Mouse (Mus musculus): ENCODE results near the gene Trub1. TPM values are rescaled to one million over a fixed set of nuclear protein-coding genes. Genes with fewer than 3 reads are reported as not detected.

The Trub1 gene
- polyA plus RNA-seq, 1 experiment from 2014 or later, result 17.7 TPM

DNA sequence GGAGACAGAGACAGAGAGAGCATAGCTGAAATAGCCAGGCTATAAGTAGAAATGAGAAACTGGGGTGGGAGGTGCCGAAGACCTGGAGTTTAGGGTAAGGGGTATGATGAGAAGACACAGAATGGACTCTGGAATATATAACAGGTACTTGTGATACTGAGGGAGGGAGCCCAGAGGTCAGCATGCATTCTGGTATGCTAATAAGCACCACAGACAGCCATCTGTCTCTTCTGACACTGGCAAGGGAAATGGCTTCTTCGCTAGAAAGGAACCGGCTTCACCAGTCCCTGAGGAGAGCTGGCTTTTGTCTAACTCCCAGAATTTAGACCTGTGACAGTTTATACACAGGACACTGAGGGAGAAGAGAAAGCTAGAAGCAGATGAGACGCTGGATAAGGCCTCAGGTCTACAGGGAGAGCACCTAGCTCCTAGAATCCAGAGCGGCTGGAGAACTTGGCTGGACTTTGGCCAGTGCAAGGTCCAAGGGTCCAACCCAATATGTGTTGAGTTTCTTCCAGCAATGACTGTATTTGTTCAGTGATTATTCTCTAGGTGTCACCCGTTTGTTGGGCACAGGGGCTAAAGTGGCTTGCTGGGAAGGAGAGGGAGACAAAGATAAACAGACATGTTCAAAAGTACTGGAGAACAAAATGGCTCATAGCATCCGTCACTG is 84.9 kb downstream of the Trub1 start:
- no peak overlapping the region for H3K9ac ChIP-seq
- no peak overlapping the region for H3K4me3 ChIP-seq
- ATAC-seq (ENCODE audit: low FRiP score, low read depth), result 0 out of 2 replicates have a peak, but pooled peaks have one; percentile 25
- 68% methylated on average over 7 of the region's 7 CpGs for WGBS
- H3K4me1 ChIP-seq, result no peaks in the 10 kb centered on the region
- no peaks in the 10 kb centered on the region for H3K36me3 ChIP-seq
- no peaks in the 10 kb centered on the region for H3K27me3 ChIP-seq (replicated peaks)
- no peaks in the 10 kb centered on the region for H3K9me3 ChIP-seq
- H3K4me2 ChIP-seq (replicated peaks), result no peak overlapping the region
- H3K27ac ChIP-seq, result no peak overlapping the region

DNA sequence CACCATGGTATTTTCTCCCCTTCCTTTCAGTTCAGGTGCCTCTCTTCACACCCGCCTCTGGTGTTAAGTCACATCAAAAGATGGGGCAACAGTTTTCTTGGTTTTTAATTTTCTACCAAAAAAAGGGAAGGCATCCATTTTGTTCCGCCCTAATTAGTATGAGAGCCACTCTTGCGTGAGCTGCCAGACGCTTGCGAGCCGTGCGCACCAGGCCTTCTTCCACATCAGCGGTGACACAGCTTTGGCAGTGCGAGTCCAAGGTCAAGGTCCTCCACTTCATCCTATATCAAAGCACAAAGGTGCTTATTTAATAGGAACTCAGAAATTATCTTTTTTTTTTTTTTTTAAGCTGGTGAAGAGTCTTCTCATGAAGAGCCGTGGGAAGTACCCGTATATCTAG is 87.4 kb downstream of the Trub1 start:
- H3K27me3 ChIP-seq (replicated peaks), result no peaks in the 10 kb centered on the region
- H3K4me2 ChIP-seq (replicated peaks), result no peak overlapping the region
- peaks cover 3% of the 10 kb centered on the region for H3K4me1 ChIP-seq
- WGBS, result 91% methylated on average over 11 of the region's 11 CpGs
- no peaks in the 10 kb centered on the region for H3K36me3 ChIP-seq
- H3K27ac ChIP-seq, result no peak overlapping the region
- H3K9ac ChIP-seq, result no peak overlapping the region
- no peaks in the 10 kb centered on the region for H3K9me3 ChIP-seq
- no peak for ATAC-seq (ENCODE audit: low FRiP score, low read depth)
- no peak overlapping the region for H3K4me3 ChIP-seq

Other genes with a start within 250 kb of the Trub1 start
- 34.0 and 34.9 TPM in 2 replicates for gene Ablim1, start 138.0 kb upstream of the Trub1 start, polyA plus RNA-seq (2016; fragmentation: Nextera tagmentation; extraction: Ambion mirVana)
- gene Fam160b1, start 92.2 kb upstream of the Trub1 start, polyA plus RNA-seq (2016; fragmentation: Nextera tagmentation; extraction: Ambion mirVana), result 16.2 and 19.3 TPM in 2 replicates
- 9.9 and 11.0 TPM in 2 replicates for gene Atrnl1, start 158.1 kb downstream of the Trub1 start, polyA plus RNA-seq (2016; fragmentation: Nextera tagmentation; extraction: Ambion mirVana)

Measured in neural tube, embryonic 12.5 days (tissue).